Mouse (Mus musculus) liver, embryonic 13.5 days (tissue): ENCODE measurements at regions not wholly inside any gene's neighbourhood (a gene's known extent, or its start where the extent isn't known, plus 50 kb on each side); places are given as distances from the start of the nearest gene placed in this dataset. TPM values are rescaled to one million over a fixed set of nuclear protein-coding genes. Genes with fewer than 3 reads are reported as not detected.

Experiments
- ATAC-seq: fragments of 200-750 bp; cut with Nextera tagmentation; 2 replicates; pipeline ENCODE4 v1.8.0; 2017; ENCODE audit warnings: low read depth, mild to moderate bottlenecking, moderate number of reproducible peaks, moderate library complexity
- DNase-seq: peaks from one replicate; pipeline ENCODE4 v3.0.0; 2022
- H3K27ac ChIP-seq: fragments of 300-500 bp; sonication (generic); 2 replicates; pipeline ENCODE4 v1.5.1; 2015; ENCODE audit warnings: moderate library complexity, mild to moderate bottlenecking, inconsistent platforms
- H3K27me3 ChIP-seq: fragments of 300-500 bp; sonication (generic); 2 replicates; pipeline ENCODE4 v1.6.1; 2015; ENCODE audit warnings: mild to moderate bottlenecking, inconsistent platforms
- H3K36me3 ChIP-seq: fragments of 300-500 bp; sonication (generic); 2 replicates; pipeline ENCODE4 v1.6.1; 2015; ENCODE audit warnings: mild to moderate bottlenecking, inconsistent platforms
- H3K4me1 ChIP-seq: fragments of 300-500 bp; sonication (generic); replicated peaks from 2 replicates; pipeline ENCODE4 v1.6.1; 2015; ENCODE audit warnings: inconsistent platforms
- H3K4me2 ChIP-seq: fragments of 300-500 bp; sonication (generic); 2 replicates; pipeline ENCODE4 v1.6.1; 2015; ENCODE audit warnings: inconsistent platforms, mild to moderate bottlenecking, moderate library complexity
- H3K4me3 ChIP-seq: fragments of 300-500 bp; sonication (generic); replicated peaks from 2 replicates; pipeline ENCODE4 v1.5.1; 2015; ENCODE audit warnings: mild to moderate bottlenecking, inconsistent platforms
- H3K9ac ChIP-seq: fragments of 300-500 bp; sonication (generic); 2 replicates; pipeline ENCODE4 v1.6.1; 2015; ENCODE audit warnings: mild to moderate bottlenecking, inconsistent platforms
- H3K9me3 ChIP-seq: fragments of 300-500 bp; sonication (generic); replicated peaks from 2 replicates; pipeline ENCODE4 v1.6.1; 2016; ENCODE audit warnings: inconsistent platforms
- WGBS: fragments of 180-500 bp; shearing (Covaris S2); methylation state at CpG from one replicate; pipeline ENCODE4 v1.1.7; 2015; ENCODE audit not compliant: insufficient replicate concordance; 5-methylcytosine and 5-hydroxymethylcytosine counted together
- microRNA-seq: library from miRNA; unstranded; fragments of <30 nt; microRNA quantifications from one replicate; pipeline ENCODE4, GENCODE M21; 2016

DNA sequence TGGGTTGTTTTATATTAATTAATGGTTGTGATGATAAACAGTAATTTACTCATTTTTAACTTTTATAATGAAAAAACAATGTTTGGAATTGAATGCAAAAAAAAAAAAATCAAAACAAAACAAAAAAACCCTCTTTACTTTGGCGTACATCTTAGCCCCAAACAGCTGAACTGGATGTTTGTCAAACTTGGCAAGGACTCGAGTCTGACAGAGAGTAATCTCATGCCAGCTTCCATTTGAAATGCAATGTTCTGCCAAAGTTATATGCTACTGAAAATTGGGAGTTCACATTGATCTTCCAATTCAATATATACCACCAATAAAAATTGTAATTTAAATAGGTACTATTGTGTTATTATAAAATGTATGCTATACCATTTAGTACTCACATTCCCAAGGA, 150.9 kb upstream of the Rgs18 start:
- 71% methylated on average over 2 of the region's 2 CpGs for WGBS
- no peak for DNase-seq
- no peak overlapping the region for H3K4me3 ChIP-seq

DNA sequence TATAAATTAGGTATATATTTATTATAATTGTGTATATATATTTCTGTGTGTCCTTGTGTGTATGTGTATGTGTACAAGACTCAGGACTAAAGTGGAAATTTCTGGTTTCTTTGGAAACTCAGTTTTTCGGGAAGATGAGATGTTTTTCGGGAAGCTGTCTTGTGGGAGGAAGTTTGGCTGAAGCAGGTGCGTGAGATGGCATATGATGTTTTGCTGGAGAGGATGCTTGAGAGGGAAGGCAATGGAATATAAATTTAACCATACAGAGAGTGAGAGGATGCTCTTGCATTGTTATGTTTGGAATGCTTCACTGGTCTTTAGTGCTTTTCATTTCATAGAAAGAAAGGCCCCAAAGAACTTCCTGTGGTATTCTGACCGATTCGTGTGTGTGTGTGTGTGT, 141.3 kb upstream of the Rgs18 start:
- Histone ChIP-seq H3K9ac (no peak overlapping the region), H3K9me3 (no peaks in the 10 kb centered on the region), H3K36me3 (no peaks in the 10 kb centered on the region), H3K4me1 (no peaks in the 10 kb centered on the region), H3K27me3 (no peaks in the 10 kb centered on the region), H3K4me3 (no peak overlapping the region), H3K27ac (no peak overlapping the region), H3K4me2 (no peak overlapping the region)
- 78% methylated on average over 5 of the region's 5 CpGs for WGBS
- ATAC-seq (no peak), DNase-seq (no peak)

More for the DNA sequence above, 150.9 kb upstream of the Rgs18 start:
- no peaks in the 10 kb centered on the region for H3K9me3 ChIP-seq
- no peak overlapping the region for H3K4me2 ChIP-seq
- H3K4me1 ChIP-seq: no peaks in the 10 kb centered on the region
- H3K27me3 ChIP-seq: no peaks in the 10 kb centered on the region
- H3K9ac ChIP-seq: no peak overlapping the region
- no peak overlapping the region for H3K27ac ChIP-seq
- no peaks in the 10 kb centered on the region for H3K36me3 ChIP-seq
- no peak for ATAC-seq

DNA sequence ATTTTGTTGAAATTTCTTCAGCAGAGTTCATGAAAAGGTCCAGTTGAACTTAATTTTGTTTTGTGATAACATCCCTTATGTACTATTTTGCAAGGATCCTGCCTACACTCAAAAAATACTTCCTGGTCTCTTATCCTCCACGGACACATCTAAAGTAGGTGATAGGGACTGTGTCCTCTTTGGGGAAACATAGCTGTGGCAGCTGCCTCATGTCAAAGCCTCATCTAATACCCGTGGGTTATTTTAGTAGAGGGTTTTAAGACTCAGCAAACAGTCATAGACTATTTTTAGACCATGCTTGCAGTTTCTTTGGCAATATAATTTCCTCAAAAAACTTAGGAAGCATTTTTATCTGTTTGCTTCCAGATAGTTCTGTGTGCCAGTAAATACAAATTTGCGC, 127.8 kb upstream of the Rgs18 start:
- Histone ChIP-seq H3K4me1 (no peaks in the 10 kb centered on the region), H3K27me3 (no peaks in the 10 kb centered on the region), H3K9ac (no peak overlapping the region), H3K9me3 (no peaks in the 10 kb centered on the region), H3K27ac (no peak overlapping the region), H3K36me3 (no peaks in the 10 kb centered on the region), H3K4me2 (no peak overlapping the region), H3K4me3 (no peak overlapping the region)
- no peak for ATAC-seq
- 32% methylated on average over 3 of the region's 3 CpGs for WGBS
- DNase-seq: no peak

DNA sequence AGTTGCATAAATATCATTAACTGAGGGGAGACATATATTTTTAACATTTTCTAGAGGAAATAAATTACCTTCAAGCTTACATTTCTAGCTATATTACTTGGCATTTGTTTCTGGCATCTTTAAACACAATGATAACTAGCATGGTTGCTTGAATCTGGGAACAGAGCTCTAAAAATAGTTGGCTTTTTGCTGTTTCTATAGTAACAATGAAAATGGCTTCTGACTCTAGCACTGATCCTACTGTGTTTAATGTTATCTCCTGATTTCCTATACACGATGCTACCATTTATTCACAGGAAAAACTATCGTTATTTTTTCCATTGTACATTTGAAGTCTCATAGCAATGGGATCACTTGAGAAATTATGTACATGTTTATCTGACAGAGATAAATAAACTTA, 108.4 kb upstream of the Rgs18 start:
- DNase-seq (no peak), ATAC-seq (no peak)
- H3K4me3 ChIP-seq: no peak overlapping the region
- no peaks in the 10 kb centered on the region for H3K27me3 ChIP-seq
- H3K4me1 ChIP-seq: no peaks in the 10 kb centered on the region
- H3K9ac ChIP-seq: no peak overlapping the region
- H3K36me3 ChIP-seq: no peaks in the 10 kb centered on the region
- no peak overlapping the region for H3K27ac ChIP-seq
- no peak overlapping the region for H3K4me2 ChIP-seq
- 69% methylated on average over 2 of the region's 2 CpGs for WGBS
- no peaks in the 10 kb centered on the region for H3K9me3 ChIP-seq

DNA sequence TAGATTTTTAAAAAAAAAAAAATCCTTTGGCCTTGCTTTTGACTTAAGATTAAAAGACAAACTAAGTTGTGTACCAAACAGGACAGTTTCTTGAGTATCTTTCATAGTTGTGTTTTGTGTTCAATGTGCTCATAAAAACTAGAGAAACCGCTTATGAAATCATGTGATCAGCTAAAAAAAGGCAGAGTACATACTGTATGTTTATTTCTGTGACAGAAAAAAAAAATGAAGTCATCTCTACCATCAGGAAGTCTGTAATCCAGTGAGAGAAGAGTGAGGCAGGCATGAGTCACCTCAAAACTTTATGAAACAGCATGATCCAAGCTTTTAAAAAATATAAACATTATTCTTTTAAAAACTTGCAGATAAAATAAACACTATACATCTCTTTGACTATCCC, 86.9 kb upstream of the Rgs18 start:
- H3K27me3 ChIP-seq: no peaks in the 10 kb centered on the region
- ATAC-seq: no peak
- H3K9me3 ChIP-seq: no peaks in the 10 kb centered on the region
- 52% methylated on average over 1 of the region's 1 CpGs for WGBS
- no peak overlapping the region for H3K4me3 ChIP-seq
- no peaks in the 10 kb centered on the region for H3K36me3 ChIP-seq
- DNase-seq: no peak
- H3K4me1 ChIP-seq: no peaks in the 10 kb centered on the region
- no peak overlapping the region for H3K27ac ChIP-seq
- no peak overlapping the region for H3K4me2 ChIP-seq
- H3K9ac ChIP-seq: no peak overlapping the region

Small RNA genes lying in the stretch of these regions (microRNA-seq; reads per million reads assigned to microRNA genes)
- gene Gm25708: not detected
